Mouse (Mus musculus): ENCODE data around the gene Zbtb5.

DNA sequence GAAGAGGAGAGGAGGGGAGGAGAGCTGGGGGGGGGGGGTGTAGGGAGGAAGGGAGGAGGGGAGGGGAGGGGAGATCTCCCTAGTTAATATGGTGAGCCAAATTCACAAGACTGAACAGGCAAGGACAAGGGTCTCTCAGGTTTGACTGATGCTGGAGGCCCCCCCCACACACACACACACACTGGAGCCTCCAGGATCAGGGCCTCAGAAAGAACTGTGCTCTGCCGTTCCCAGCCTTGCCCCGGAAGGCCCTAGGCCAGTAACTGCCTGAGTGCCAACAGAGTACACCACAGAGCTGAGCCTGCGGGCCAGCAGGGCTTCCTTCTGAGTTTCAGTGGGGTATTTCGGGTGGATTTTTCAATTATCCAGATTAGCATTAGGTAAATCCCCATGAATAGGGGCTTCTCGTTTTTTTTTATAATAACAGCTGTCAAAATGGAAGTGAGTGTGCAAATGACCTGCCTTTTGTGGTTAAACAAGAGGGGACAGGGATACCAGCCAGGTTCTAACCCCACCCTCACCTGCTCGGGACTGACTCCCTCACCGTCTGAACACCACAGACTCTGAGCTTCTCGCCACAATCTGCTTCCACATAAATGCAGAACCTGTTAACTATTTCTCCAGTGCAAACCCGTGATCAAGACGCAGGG, 67.7 kb downstream of the Zbtb5 start:
- TF ChIP-seq CTCF (IDR thresholded peaks at IDR 0.05; ENCODE audit: borderline replicate concordance, insufficient read depth, low read length) = no peak
- TF ChIP-seq POLR2A (IDR thresholded peaks at IDR 0.05; ENCODE audit: low read depth, low read length) = no peak
